Mouse (Mus musculus) hindlimb bud, embryonic 11.5 days (tissue): ENCODE data around the gene Ahnak.
"Not testable (repeated sequence)": the region's sequence is repeated elsewhere in the genome, so short reads cannot be mapped to it uniquely, and the experiment has no call there.

Experiments
- DNase-seq: peaks from one replicate; pipeline ENCODE4 v3.0.0-alpha.2; 2012; ENCODE audit warnings: low read depth, low spot score; ENCODE audit errors: extremely low spot score

Ahnak gene

GRCm38 (mm10) chr19:8967893-8968292, 21.2 kb upstream of the Ahnak start:
- DNase-seq, result no peak

DNA sequence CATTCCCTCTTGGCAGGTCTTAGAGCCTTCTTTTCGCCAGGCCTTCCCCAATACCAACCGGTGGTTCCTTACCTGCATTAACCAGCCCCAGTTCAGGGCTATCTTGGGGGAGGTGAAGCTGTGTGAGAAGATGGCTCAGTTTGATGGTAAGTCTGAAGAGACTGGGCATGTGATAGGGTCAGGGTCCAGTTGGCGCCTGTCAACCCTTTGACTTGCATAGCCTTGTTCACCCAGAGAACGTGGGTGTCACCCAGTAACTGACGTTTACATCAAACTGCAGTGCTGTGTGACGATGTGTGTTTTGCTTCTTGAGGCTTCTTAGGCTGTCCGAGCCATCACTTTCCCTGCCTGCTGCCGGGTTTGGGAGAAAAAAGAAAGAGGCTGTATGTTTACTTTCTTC, 16.6 kb upstream of the Ahnak start:
- DNase-seq, result not testable (repeated sequence)

GRCm38 (mm10) chr19:8974638-8975037, 14.4 kb upstream of the Ahnak start:
- no peak for DNase-seq

DNA sequence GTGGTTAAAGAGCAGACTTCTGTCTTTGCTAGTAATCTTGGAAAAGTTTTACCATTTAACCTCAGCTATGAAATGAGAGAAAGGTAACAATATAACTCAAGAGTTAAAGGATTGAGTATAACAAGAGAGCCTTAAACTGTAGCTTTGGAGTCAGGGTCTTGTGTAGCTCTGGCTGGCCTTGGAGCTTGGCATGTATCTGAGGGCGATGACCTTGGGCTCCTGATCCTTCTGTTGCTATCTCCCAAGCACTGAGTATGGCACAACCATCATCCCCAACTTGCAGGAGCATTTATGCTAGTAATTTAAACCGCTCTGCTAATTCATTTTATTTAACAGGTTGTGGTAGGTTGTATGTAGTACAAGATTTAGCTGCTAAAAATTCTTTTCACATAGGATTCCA, 13.6 kb upstream of the Ahnak start:
- DNase-seq, result no peak

GRCm38 (mm10) chr19:8976535-8976934, 12.5 kb upstream of the Ahnak start:
- DNase-seq, result no peak

DNA sequence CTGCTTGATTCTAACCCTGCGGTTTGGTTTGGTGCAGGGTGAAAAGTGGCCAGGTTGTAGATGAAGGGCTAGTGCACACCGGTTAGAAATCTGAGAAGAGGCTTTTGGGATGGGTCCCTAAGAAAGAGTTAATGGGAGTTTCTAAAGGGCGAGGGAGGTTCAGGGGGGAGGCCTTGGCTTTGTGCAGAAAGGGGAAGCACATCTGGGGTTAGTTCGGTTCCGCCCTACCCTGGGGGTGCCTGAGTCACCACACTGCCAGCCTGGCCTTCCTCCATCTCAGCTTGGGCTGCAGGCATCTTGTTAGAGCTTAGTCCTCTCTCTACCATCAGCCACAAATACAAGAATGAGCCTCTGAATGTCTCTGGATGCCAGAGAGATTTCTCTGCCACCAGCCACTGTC, 8.3 kb upstream of the Ahnak start:
- DNase-seq, result no peak

DNA sequence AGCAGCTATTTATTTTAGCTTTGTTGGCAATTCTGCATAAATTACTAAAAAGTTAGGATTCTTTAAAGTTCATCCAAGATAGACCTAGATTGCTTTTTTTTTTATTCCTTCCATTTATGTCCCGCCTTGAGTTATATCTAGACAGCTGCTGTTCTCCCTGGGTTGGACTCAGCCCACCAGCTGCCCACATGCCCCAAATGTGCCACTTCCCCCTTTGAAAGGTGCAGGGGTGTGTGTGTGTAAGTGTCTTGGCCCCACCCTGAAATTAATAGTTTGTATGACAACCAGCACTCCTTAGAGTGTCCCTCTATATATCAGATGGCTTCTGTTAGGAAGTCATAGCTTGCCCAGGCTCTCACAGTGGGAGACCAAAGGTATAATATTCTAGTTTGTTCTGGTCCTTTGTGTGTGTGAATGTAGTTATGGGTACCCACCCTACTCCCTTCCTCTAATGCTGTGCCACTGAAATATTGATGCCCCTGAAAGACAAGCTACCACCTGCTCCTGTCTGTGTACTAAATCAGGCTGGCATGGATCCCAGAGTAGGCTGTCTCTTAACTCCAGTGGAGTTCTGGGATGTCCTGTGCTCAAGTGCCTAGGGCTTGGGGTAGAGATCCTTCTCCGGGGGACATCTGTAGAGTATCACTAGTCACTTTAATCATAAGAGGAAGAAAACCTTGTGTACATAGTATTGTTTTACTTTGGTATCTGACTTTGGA, 7.5 kb upstream of the Ahnak start:
- DNase-seq, result no peak

DNA sequence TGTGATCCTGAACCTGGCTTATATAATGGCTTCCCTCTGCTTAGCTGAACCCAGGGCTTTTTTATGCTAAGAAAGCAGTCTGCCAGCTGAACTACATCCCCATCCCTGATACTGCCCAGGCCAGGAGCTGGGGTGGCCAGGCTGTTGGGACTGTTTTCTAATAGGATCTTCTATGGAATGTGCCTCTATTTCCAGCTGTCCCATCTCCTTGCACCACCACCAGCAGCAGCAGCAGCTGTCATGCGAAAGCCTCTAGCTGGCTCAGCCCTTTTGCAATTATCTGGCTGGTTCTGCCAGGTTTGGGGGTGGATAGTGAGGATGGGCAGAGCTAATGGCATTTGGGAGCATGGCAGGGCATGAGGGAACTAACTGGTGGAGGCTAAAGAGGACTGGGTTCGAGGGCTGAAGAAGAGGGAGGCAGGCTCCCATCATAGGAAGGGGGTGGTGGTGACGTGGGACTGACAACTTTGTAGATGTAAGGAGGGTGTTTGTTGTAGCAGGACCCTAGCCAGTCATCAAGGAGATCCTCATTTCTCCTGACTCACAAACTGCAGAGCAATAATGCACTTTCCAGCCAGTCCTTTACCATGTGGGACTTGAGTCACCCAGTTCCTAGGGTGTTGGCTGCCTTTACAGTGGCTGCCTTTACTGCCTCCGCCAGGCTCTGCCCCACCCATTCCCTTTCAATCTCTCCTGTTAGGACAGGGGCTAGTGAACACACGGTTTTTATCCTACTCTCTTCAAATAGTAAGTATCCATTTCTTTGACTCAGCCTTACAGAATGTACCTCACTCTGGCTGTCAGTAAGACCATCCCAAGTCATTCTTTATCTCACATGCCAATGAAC, 6.6 kb upstream of the Ahnak start:
- no peak for DNase-seq

DNA sequence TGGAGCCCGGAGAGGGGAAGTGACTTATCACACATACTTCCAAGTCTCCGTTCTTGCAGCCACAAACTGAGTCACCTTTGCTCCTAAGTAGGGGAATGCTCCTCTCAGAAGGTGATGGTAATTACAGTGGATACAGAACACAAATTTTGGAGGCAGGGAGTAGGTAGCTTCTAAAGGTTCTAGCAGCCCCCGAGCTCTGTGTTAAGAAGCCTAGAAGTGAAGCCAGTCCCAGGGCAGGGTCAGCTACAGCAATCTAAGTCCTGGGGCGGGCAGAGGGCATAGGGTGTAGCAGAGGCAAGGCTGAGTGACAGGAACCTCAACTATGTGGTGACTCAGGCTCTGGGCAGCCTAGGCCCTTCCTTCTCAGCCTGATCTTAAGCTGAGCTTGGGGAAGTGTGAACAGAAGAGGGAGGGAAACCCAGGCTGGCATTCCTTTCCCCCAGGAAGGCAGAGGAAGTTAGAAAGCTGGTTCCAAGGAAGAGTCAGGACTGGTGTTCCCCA, 5.9 kb upstream of the Ahnak start:
- DNase-seq, result no peak

DNA sequence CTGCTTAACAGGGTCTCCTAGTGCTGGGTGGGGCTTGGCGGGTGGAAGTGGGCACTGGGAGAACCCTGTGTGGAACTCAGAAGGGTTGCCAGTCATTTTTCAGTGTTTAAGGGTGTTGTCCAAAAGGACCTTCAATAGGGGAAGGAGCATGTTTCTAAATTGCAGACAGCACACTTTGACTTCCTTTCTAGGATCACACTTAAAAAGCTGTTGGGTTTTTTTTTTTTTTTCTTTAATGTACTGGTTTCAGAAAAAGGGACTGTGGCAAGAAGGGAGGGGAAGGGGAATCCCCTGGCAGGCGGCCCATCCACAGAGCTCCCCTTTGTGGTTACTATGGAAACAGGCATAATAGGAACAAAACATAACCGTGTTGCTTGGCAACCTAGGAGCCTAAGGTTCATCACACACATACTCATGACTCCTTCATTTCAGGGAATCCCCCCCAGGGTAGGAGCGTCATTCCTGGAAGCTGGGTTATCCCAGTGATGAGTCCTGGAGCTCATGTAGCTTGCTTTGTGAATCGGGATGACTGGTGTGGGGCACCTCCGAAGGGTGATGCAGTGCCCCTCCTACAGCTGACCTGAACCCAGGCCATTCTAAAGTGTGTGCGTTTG, 4.7 kb upstream of the Ahnak start:
- DNase-seq, result no peak

DNA sequence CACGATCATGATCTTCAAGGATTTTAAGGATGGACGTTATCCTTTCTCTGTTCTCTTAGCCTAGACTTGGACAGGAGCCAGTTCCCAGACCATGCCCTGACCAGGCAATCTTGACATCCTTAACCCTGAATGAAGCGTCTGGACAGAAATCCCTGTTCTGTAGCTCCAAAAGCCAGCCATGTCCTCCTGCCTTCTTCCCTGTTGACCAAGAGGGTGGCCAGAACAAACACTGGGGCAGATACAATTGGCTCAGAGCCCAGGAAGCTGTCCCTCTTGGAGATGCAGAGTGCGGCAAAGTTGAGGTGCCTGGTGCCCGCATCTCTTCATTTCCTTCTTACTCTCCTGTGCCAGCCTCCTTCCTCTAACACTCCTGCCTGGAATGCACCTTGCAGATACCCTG, 3.2 kb upstream of the Ahnak start:
- no peak for DNase-seq

DNA sequence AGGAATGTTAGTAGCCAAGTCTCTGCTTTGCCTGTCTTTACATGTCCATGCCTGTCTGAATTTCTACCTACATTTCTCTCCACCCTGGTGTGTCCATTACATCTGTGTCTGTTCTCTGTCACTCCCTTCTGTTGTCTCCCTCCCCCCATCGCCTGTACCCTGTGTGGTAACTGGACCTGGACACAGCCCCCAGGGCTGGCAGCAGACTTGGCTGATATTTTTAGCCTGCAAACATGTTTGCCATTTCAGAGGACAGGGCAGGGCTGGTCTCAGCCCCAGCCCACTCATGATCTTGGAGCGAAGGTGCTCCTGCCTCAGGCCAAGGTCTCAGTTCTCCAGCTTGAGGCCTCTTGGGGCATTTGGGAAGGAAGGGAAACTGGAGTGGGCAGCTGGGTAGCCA, 1.3 kb upstream of the Ahnak start:
- no peak for DNase-seq

DNA sequence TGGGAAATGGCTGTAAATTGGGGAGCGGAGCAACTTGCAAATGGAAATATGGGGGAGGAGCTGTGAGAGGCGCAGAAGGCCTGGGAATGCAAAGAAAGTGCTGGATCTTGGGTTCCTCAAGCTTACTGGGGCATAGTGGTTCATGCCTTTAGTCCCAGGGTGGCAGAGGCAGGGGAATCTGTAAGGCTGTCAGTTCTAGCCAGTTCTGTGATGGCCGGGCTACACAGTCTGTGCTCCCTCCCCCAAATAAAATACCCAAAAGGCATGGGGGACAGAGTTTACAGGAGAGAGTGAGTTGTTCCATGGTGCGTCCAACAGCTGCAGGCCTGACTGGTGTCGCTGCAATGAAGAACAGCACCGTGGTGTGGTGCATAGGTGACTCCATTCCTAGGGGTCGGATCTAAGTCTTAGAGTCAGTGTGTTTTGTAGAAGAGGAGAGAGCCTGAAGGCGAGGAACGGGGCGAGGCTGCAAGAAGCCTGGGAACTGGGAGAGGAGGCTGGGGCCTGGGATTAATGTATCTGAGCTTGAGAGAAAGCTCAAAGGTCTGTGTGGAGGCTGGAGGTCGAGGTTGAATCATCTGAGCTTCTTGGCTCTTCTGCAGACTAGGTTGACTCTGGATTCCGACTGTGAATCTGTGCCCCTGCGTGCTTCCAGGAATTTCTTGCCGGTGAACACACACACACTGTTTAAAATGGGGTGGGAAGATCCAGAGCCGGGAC, 578 bp upstream of the Ahnak start:
- DNase-seq, result no peak

- no peak for DNase-seq
Measured at GRCm38 (mm10) chr19:8989567-8990431, 715 bp downstream of the Ahnak start.

GRCm38 (mm10) chr19:8990432-8991102, 1.5 kb downstream of the Ahnak start:
- DNase-seq, result no peak

DNA sequence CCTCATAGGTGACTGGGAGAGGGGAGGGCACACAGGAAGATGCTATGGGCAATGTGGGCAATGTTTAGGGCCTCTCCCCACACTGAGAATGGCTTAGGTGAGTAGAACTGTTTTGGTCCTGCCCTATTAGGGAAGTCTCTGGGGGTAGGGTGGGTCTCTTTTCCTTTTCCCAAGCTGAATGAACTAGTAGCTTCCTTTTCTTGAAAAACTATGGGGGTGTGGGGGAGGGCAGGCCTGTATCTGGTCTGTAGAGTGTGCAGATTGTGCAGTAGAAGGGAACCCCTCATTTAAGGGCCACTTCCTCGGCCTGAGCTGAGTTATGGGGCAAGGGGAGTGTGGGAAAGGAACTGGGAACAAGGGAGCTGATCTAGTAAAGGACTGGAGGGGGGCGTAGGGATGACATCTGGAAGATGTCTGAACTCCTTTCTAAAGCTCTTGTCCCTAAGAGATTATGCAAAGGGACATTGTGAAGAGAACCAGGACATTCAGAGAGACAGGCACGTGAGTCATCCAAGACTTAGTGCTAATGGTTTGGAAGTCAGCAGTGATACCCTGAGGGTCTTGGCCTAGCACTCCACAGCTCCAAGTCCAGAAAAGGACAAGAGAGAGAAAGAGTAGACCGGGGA, 2.3 kb downstream of the Ahnak start:
- no peak for DNase-seq

DNA sequence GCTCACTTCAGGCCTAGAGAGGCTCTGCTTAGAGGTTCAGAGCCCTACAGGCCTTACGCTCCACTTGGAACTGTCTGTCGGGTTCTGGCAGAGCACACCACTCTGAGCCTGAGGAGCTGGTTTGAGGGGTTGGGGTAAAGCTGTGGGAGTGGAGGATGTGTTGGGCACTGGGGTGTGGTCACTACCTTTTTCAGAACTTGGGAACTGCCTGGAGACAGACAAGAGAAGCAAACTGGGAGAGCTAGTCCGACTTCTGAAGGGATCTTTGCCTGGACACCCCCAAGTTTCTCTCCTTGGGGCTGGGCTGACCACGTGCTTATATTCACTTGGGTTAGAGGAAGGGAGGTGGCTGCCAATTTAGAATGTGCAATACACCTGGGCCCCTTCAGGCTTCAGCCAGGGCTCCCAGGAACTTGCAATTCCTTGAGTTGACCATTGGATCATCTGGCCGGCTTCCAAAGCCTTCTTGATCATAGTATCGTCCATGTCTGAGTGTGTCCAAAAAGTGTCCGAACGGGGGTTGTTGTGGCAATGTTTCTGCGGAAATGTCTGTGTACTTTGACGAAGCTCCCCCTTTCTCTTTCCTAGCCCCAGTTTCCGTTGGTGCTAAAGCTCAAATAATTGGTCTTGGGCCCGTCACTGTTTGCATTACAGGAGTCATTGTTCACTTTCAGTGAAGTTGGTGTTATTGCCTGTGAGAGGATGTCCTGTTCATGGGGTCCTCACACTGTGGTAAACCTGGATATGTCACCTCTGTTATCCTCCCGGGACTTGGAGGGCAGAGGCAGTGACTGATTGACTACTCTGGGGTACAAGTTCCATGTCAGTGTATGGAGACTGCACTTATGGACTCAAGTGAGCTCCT, 3.0 kb downstream of the Ahnak start:
- DNase-seq, result no peak
